Mouse (Mus musculus): ENCODE results near the gene Ltbp4. TPM values are rescaled to one million over a fixed set of nuclear protein-coding genes. Genes with fewer than 3 reads are reported as not detected.

The Ltbp4 gene
- polyA plus RNA-seq, 1 experiment from 2014 or later: 10.8 TPM

GRCm38 (mm10) chr7:27282225-27282624 lies 55.3 kb downstream of the Ltbp4 start:
- DNase-seq (ENCODE audit: low spot score) (no peak), ATAC-seq (ENCODE audit: insufficient number of reproducible peaks, low FRiP score, low TSS enrichment, low read depth) (no peak)
- Histone ChIP-seq H3K4me3 (ENCODE audit: low read depth, low read length) (no peak overlapping the region), H3K4me2 (ENCODE audit: low read depth, severe bottlenecking) (no peak overlapping the region), H3K36me3 (ENCODE audit: control insufficient read depth, insufficient read depth, low read length) (peaks cover 3% of the 10 kb centered on the region; the same call in 1 of the 2 replicates), H3K9ac (ENCODE audit: low read length) (no peak overlapping the region), H3K4me1 (ENCODE audit: control insufficient read depth, insufficient read depth, low read length) (no peaks in the 10 kb centered on the region), H3K9me3 (ENCODE audit: control insufficient read depth, low read length) (no peaks in the 10 kb centered on the region), H3K27me3 (ENCODE audit: control insufficient read depth, insufficient read depth, low read length) (peaks cover 3% of the 10 kb centered on the region; the same call in 1 of the 2 replicates), H3K27ac (replicated peaks; ENCODE audit: low read depth, low read length) (no peak overlapping the region)
- WGBS: 50% methylated on average over 4 of the region's 4 CpGs

DNA sequence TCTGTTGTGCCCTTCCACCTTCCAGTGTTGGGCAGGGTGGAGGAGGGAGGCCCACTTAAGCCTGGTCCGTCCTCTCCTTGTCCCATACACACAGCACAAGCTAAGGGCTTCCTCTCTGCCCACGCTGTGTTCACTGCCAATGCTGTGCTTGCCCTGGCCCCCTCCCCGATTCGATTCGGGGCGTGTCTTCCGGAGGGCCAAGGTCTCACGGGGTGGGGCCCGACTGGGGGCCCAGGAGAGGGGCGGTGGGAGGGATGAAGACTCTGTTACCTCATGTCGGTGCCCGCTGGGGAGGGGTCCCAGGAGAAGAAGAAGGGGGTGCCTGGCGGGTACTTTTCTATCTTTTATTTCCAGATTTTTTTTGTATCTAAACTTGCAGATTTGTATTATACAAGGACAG lies 55.8 kb downstream of the Ltbp4 start:
- no peaks in the 10 kb centered on the region for H3K9me3 ChIP-seq (ENCODE audit: control insufficient read depth, low read length)
- no peak overlapping the region for H3K4me3 ChIP-seq (ENCODE audit: low read depth, low read length)
- H3K9ac ChIP-seq (ENCODE audit: low read length): no peak overlapping the region
- no peak overlapping the region for H3K27ac ChIP-seq (replicated peaks; ENCODE audit: low read depth, low read length)
- peaks cover 3% of the 10 kb centered on the region; the same call in 1 of the 2 replicates for H3K27me3 ChIP-seq (ENCODE audit: control insufficient read depth, insufficient read depth, low read length)
- no peak overlapping the region for H3K4me2 ChIP-seq (ENCODE audit: low read depth, severe bottlenecking)
- H3K4me1 ChIP-seq (ENCODE audit: control insufficient read depth, insufficient read depth, low read length): no peaks in the 10 kb centered on the region
- 58% methylated on average over 13 of the region's 13 CpGs for WGBS
- DNase-seq (ENCODE audit: low spot score): no peak
- peaks cover 8% of the 10 kb centered on the region; the same call in 1 of the 2 replicates for H3K36me3 ChIP-seq (ENCODE audit: control insufficient read depth, insufficient read depth, low read length)
- ATAC-seq (ENCODE audit: insufficient number of reproducible peaks, low FRiP score, low TSS enrichment, low read depth): no peak

- H3K36me3 ChIP-seq (ENCODE audit: control insufficient read depth, insufficient read depth, low read length): peaks cover 12% of the 10 kb centered on the region; the same call in 1 of the 2 replicates
- DNase-seq (ENCODE audit: low spot score): no peak
- whole genome bisulfite sequencing: 90% methylated on average over 3 of the region's 3 CpGs
Measured at GRCm38 (mm10) chr7:27277191-27277590, 60.3 kb downstream of the Ltbp4 start.

GRCm38 (mm10) chr7:27276021-27276420 lies 61.5 kb downstream of the Ltbp4 start:
- Histone ChIP-seq H3K27me3 (ENCODE audit: control insufficient read depth, insufficient read depth, low read length) (no peaks in the 10 kb centered on the region), H3K4me2 (ENCODE audit: low read depth, severe bottlenecking) (no peak overlapping the region), H3K27ac (replicated peaks; ENCODE audit: low read depth, low read length) (no peak overlapping the region), H3K4me1 (ENCODE audit: control insufficient read depth, insufficient read depth, low read length) (no peaks in the 10 kb centered on the region), H3K36me3 (ENCODE audit: control insufficient read depth, insufficient read depth, low read length) (peaks cover 12% of the 10 kb centered on the region; the same call in 1 of the 2 replicates), H3K4me3 (ENCODE audit: low read depth, low read length) (no peak overlapping the region), H3K9ac (ENCODE audit: low read length) (no peak overlapping the region), H3K9me3 (ENCODE audit: control insufficient read depth, low read length) (0 out of 2 replicates have a peak, but pooled peaks cover 3% of the 10 kb centered on the region)
- no peak for DNase-seq (ENCODE audit: low spot score)
- WGBS: 60% methylated on average over 7 of the region's 7 CpGs
- no peak for ATAC-seq (ENCODE audit: insufficient number of reproducible peaks, low FRiP score, low TSS enrichment, low read depth)

More at GRCm38 (mm10) chr7:27277191-27277590, 60.3 kb downstream of the Ltbp4 start:
- Histone ChIP-seq H3K4me1 (ENCODE audit: control insufficient read depth, insufficient read depth, low read length) (no peaks in the 10 kb centered on the region), H3K27me3 (ENCODE audit: control insufficient read depth, insufficient read depth, low read length) (no peaks in the 10 kb centered on the region), H3K27ac (replicated peaks; ENCODE audit: low read depth, low read length) (no peak overlapping the region), H3K9ac (ENCODE audit: low read length) (no peak overlapping the region), H3K4me2 (ENCODE audit: low read depth, severe bottlenecking) (no peak overlapping the region), H3K9me3 (ENCODE audit: control insufficient read depth, low read length) (no peaks in the 10 kb centered on the region), H3K4me3 (ENCODE audit: low read depth, low read length) (no peak overlapping the region)
- ATAC-seq (ENCODE audit: insufficient number of reproducible peaks, low FRiP score, low TSS enrichment, low read depth): no peak

GRCm38 (mm10) chr7:27274916-27275315 lies 62.6 kb downstream of the Ltbp4 start:
- 88% methylated on average over 4 of the region's 4 CpGs for WGBS
- no peak for ATAC-seq (ENCODE audit: insufficient number of reproducible peaks, low FRiP score, low TSS enrichment, low read depth)
- H3K4me1 ChIP-seq (ENCODE audit: control insufficient read depth, insufficient read depth, low read length): no peaks in the 10 kb centered on the region
- no peak overlapping the region for H3K27ac ChIP-seq (replicated peaks; ENCODE audit: low read depth, low read length)
- H3K27me3 ChIP-seq (ENCODE audit: control insufficient read depth, insufficient read depth, low read length): no peaks in the 10 kb centered on the region
- H3K4me3 ChIP-seq (ENCODE audit: low read depth, low read length): no peak overlapping the region
- H3K36me3 ChIP-seq (ENCODE audit: control insufficient read depth, insufficient read depth, low read length): peaks cover 12% of the 10 kb centered on the region; the same call in 1 of the 2 replicates
- H3K9ac ChIP-seq (ENCODE audit: low read length): no peak overlapping the region
- 0 out of 2 replicates have a peak, but pooled peaks cover 3% of the 10 kb centered on the region for H3K9me3 ChIP-seq (ENCODE audit: control insufficient read depth, low read length)
- no peak for DNase-seq (ENCODE audit: low spot score)
- no peak overlapping the region for H3K4me2 ChIP-seq (ENCODE audit: low read depth, severe bottlenecking)

GRCm38 (mm10) chr7:27273739-27274351 lies 63.6 kb downstream of the Ltbp4 start:
- Histone ChIP-seq H3K4me1 (ENCODE audit: control insufficient read depth, insufficient read depth, low read length) (no peaks in the 10 kb centered on the region), H3K4me3 (ENCODE audit: low read depth, low read length) (no peak overlapping the region), H3K9ac (ENCODE audit: low read length) (no peak overlapping the region), H3K9me3 (ENCODE audit: control insufficient read depth, low read length) (0 out of 2 replicates have a peak, but pooled peaks cover 3% of the 10 kb centered on the region), H3K27ac (replicated peaks; ENCODE audit: low read depth, low read length) (no peak overlapping the region), H3K4me2 (ENCODE audit: low read depth, severe bottlenecking) (no peak overlapping the region), H3K27me3 (ENCODE audit: control insufficient read depth, insufficient read depth, low read length) (no peaks in the 10 kb centered on the region), H3K36me3 (ENCODE audit: control insufficient read depth, insufficient read depth, low read length) (peaks cover 14% of the 10 kb centered on the region; the same call in 1 of the 2 replicates)
- 45% methylated on average over 32 of the region's 32 CpGs for WGBS
- DNase-seq (ENCODE audit: low spot score) (peak; percentile 73), ATAC-seq (ENCODE audit: insufficient number of reproducible peaks, low FRiP score, low TSS enrichment, low read depth) (no peak)

GRCm38 (mm10) chr7:27271423-27271822 lies 66.1 kb downstream of the Ltbp4 start:
- H3K27ac ChIP-seq (replicated peaks; ENCODE audit: low read depth, low read length): no peak overlapping the region
- H3K4me1 ChIP-seq (ENCODE audit: control insufficient read depth, insufficient read depth, low read length): no peaks in the 10 kb centered on the region
- H3K4me3 ChIP-seq (ENCODE audit: low read depth, low read length): no peak overlapping the region
- 87% methylated on average over 8 of the region's 8 CpGs for WGBS
- H3K27me3 ChIP-seq (ENCODE audit: control insufficient read depth, insufficient read depth, low read length): no peaks in the 10 kb centered on the region
- ATAC-seq (ENCODE audit: insufficient number of reproducible peaks, low FRiP score, low TSS enrichment, low read depth) (no peak), DNase-seq (ENCODE audit: low spot score) (no peak)
- no peak overlapping the region for H3K9ac ChIP-seq (ENCODE audit: low read length)
- 0 out of 2 replicates have a peak, but pooled peaks cover 3% of the 10 kb centered on the region for H3K9me3 ChIP-seq (ENCODE audit: control insufficient read depth, low read length)
- peaks cover 4% of the 10 kb centered on the region for H3K36me3 ChIP-seq (ENCODE audit: control insufficient read depth, insufficient read depth, low read length)
- H3K4me2 ChIP-seq (ENCODE audit: low read depth, severe bottlenecking): no peak overlapping the region

- Histone ChIP-seq H3K4me1 (ENCODE audit: control insufficient read depth, insufficient read depth, low read length) (no peaks in the 10 kb centered on the region), H3K4me2 (ENCODE audit: low read depth, severe bottlenecking) (no peak overlapping the region), H3K9ac (ENCODE audit: low read length) (no peak overlapping the region), H3K4me3 (ENCODE audit: low read depth, low read length) (no peak overlapping the region), H3K9me3 (ENCODE audit: control insufficient read depth, low read length) (0 out of 2 replicates have a peak, but pooled peaks cover 2% of the 10 kb centered on the region), H3K27ac (replicated peaks; ENCODE audit: low read depth, low read length) (no peak overlapping the region), H3K27me3 (ENCODE audit: control insufficient read depth, insufficient read depth, low read length) (no peaks in the 10 kb centered on the region), H3K36me3 (ENCODE audit: control insufficient read depth, insufficient read depth, low read length) (peaks cover 2% of the 10 kb centered on the region)
- ATAC-seq (ENCODE audit: insufficient number of reproducible peaks, low FRiP score, low TSS enrichment, low read depth): no peak
- WGBS: 66% methylated on average over 20 of the region's 20 CpGs
- DNase-seq (ENCODE audit: low spot score): no peak
Measured at GRCm38 (mm10) chr7:27266515-27267128, 70.9 kb downstream of the Ltbp4 start.
